Mouse (Mus musculus): ENCODE data around the gene Dll1. TPM values are rescaled to one million over a fixed set of nuclear protein-coding genes. Genes with fewer than 3 reads are reported as not detected.

The Dll1 gene
- total RNA-seq, 2 experiments from 2014 or later, result 8.8 to 14.0 TPM

- DNase-seq (ENCODE audit: low spot score in 2 of 2), result peak in 1 of 2 experiments; percentile 54
These were observed 775 bp downstream of the Dll1 start for GRCm38 (mm10) chr17:15375701-15376493.

GRCm38 (mm10) chr17:15375224-15375623 lies 1.4 kb downstream of the Dll1 start:
- no peak for TF ChIP-seq CTCF (conservative IDR thresholded peaks at IDR 0.05)
- Histone ChIP-seq H3K4me3 (peak overlapping the region; percentile 88), H3K27ac (peak overlapping the region; percentile 94)
- DNase-seq (ENCODE audit: low spot score in 2 of 2), result no peak

More at GRCm38 (mm10) chr17:15375701-15376493, 775 bp downstream of the Dll1 start:
- peak overlapping the region; percentile 88 for H3K4me3 ChIP-seq
- H3K27ac ChIP-seq, result peak overlapping the region; percentile 94
- TF ChIP-seq CTCF (conservative IDR thresholded peaks at IDR 0.05), result no peak

- Histone ChIP-seq H3K27ac (peak overlapping the region; percentile 94), H3K4me3 (peak overlapping the region; percentile 88)
- TF ChIP-seq CTCF (conservative IDR thresholded peaks at IDR 0.05), result no peak
- no peak for DNase-seq (ENCODE audit: low spot score in 2 of 2)
These were observed 2.1 kb downstream of the Dll1 start for GRCm38 (mm10) chr17:15374321-15375141.

- no peak overlapping the region for H3K27ac ChIP-seq
- no peak for DNase-seq (ENCODE audit: low spot score in 2 of 2)
These were observed 3.6 kb downstream of the Dll1 start for GRCm38 (mm10) chr17:15372931-15373652.

GRCm38 (mm10) chr17:15371967-15372835 lies 4.5 kb downstream of the Dll1 start:
- no peak for DNase-seq (ENCODE audit: low spot score in 2 of 2)
- TF ChIP-seq CTCF (conservative IDR thresholded peaks at IDR 0.05), result no peak
- Histone ChIP-seq H3K27ac (no peak overlapping the region; the same call in 1 of the 2 replicates), H3K4me3 (no peak overlapping the region; the same call in 1 of the 2 replicates)

More at GRCm38 (mm10) chr17:15372931-15373652, 3.6 kb downstream of the Dll1 start:
- TF ChIP-seq CTCF (conservative IDR thresholded peaks at IDR 0.05), result no peak
- H3K4me3 ChIP-seq, result peak overlapping the region; percentile 88

- no peak for TF ChIP-seq CTCF (conservative IDR thresholded peaks at IDR 0.05)
- H3K27ac ChIP-seq, result no peak overlapping the region
These were observed 6.3 kb downstream of the Dll1 start for GRCm38 (mm10) chr17:15370401-15370800.

GRCm38 (mm10) chr17:15365650-15366049 lies 11.0 kb downstream of the Dll1 start:
- no peak for TF ChIP-seq CTCF (conservative IDR thresholded peaks at IDR 0.05)
- DNase-seq (ENCODE audit: low spot score in 2 of 2), result no peak
- Histone ChIP-seq H3K27ac (no peak overlapping the region), H3K4me3 (no peak overlapping the region)

More at GRCm38 (mm10) chr17:15370401-15370800, 6.3 kb downstream of the Dll1 start:
- no peak overlapping the region for H3K4me3 ChIP-seq
- no peak for DNase-seq (ENCODE audit: low spot score in 2 of 2)

GRCm38 (mm10) chr17:15363656-15364055 lies 13.0 kb downstream of the Dll1 start:
- DNase-seq (ENCODE audit: low spot score in 2 of 2), result no peak
- Histone ChIP-seq H3K4me3 (no peak overlapping the region), H3K27ac (no peak overlapping the region)
- TF ChIP-seq CTCF (conservative IDR thresholded peaks at IDR 0.05), result no peak

GRCm38 (mm10) chr17:15357071-15357470 lies 19.6 kb downstream of the Dll1 start:
- DNase-seq (ENCODE audit: low spot score in 2 of 2), result no peak

GRCm38 (mm10) chr17:15356526-15356925 lies 20.1 kb downstream of the Dll1 start:
- DNase-seq (ENCODE audit: low spot score in 2 of 2), result no peak
- Histone ChIP-seq H3K27ac (no peak overlapping the region), H3K4me3 (no peak overlapping the region)
- TF ChIP-seq CTCF (conservative IDR thresholded peaks at IDR 0.05), result no peak

More at GRCm38 (mm10) chr17:15357071-15357470, 19.6 kb downstream of the Dll1 start:
- Histone ChIP-seq H3K27ac (no peak overlapping the region), H3K4me3 (no peak overlapping the region)
- peak; percentile 15; the same call in 1 of the 2 replicates for TF ChIP-seq CTCF (conservative IDR thresholded peaks at IDR 0.05)

- no peak for TF ChIP-seq CTCF (conservative IDR thresholded peaks at IDR 0.05)
- no peak overlapping the region for H3K27ac ChIP-seq
- H3K4me3 ChIP-seq, result no peak overlapping the region
- DNase-seq (ENCODE audit: low spot score in 2 of 2), result no peak
These were observed 21.6 kb downstream of the Dll1 start for GRCm38 (mm10) chr17:15355072-15355471.

GRCm38 (mm10) chr17:15354006-15354405 lies 22.7 kb downstream of the Dll1 start:
- Histone ChIP-seq H3K4me3 (no peak overlapping the region), H3K27ac (no peak overlapping the region)
- peak in 1 of 2 experiments; percentile 45 for DNase-seq (ENCODE audit: low spot score in 2 of 2)
- no peak for TF ChIP-seq CTCF (conservative IDR thresholded peaks at IDR 0.05)

Data from layer of hippocampus, adult 2 months (tissue).